Mouse (Mus musculus) bone marrow, adult 2 months (tissue): ENCODE results near the gene Gm9747.

Experiments used
- CTCF ChIP-seq: fragments of 200-500 bp; IDR thresholded peaks from 2 replicates; pipeline ENCODE4 v1.5.1; 2011; ENCODE audit warnings: low read length, control low read depth; ENCODE audit not compliant: control insufficient read depth, insufficient read depth
- POLR2A ChIP-seq: fragments of 200-500 bp; IDR thresholded peaks from 2 replicates; pipeline ENCODE4 v1.6.1; 2011; ENCODE audit warnings: low read depth, mild to moderate bottlenecking, control low read depth, low read length, borderline replicate concordance; ENCODE audit not compliant: control insufficient read depth

GRCm38 (mm10) chr1:82189516-82189915 is 43.4 kb upstream of the Gm9747 start:
- no peak for TF ChIP-seq CTCF
- no peak for TF ChIP-seq POLR2A
